7 mouse cellular contexts compared by ENCODE assay signal in genomic region chr9:72871506-72872297, GRCm38 (mm10). TPM values are rescaled to one million over a fixed set of nuclear protein-coding genes. Genes with fewer than 3 reads are reported as not detected.
A peak's percentile ranks its signal among the peaks of the same experiment; 100 is the strongest.
DNase-seq lines count a peak whose midpoint lies in the region; ATAC-seq lines count a peak whose summit lies in the region.

No protein-coding gene starts in this region.

- no peak for ATAC-seq in heart, embryonic 14.5 days (ENCODE audit: insufficient number of reproducible peaks, insufficient read depth, low FRiP score, low read depth)
- ATAC-seq in liver, embryonic 16.5 days (ENCODE audit: low read depth): no peak
- no peak for ATAC-seq in megakaryocyte, adult 5-6 weeks (ENCODE audit: poor library complexity, severe bottlenecking)

- H3K36me3 ChIP-seq in heart, embryonic 14.5 days (ENCODE audit: control insufficient read depth, insufficient read depth, low read length): no peaks in the 10 kb centered on the region
- no peaks in the 10 kb centered on the region for H3K36me3 ChIP-seq in liver, embryonic 16.5 days (ENCODE audit: control insufficient read depth, insufficient read depth)

- H3K27ac ChIP-seq in heart, embryonic 14.5 days (replicated peaks in 1 of 2; ENCODE audit: control insufficient read depth in 1 of 2, insufficient read depth in 1 of 2, low read depth in 2 of 2, low read length in 2 of 2): peak overlapping the region; percentile 36 to 66
- no peak overlapping the region for H3K27ac ChIP-seq in liver, embryonic 16.5 days (ENCODE audit: low read length)

- H3K4me2 ChIP-seq in heart, embryonic 14.5 days (ENCODE audit: low read length): peak overlapping the region; percentile 46
- H3K4me2 ChIP-seq in liver, embryonic 16.5 days (ENCODE audit: low read depth, low read length): peak overlapping the region; percentile 28; the same call in 1 of the 2 replicates

- H3K4me3 ChIP-seq in heart, embryonic 14.5 days (ENCODE audit: control insufficient read depth in 1 of 2, insufficient read depth in 1 of 2, low read depth in 1 of 2, low read length in 2 of 2): peak overlapping the region in 1 of 2 experiments; percentile 14; a peak in 1 of 4 replicates
- peak overlapping the region; percentile 10; the same call in 1 of the 2 replicates for H3K4me3 ChIP-seq in liver, embryonic 16.5 days (ENCODE audit: low read depth, low read length)

- peak overlapping the region; percentile 28; the same call in 1 of the 2 replicates for H3K9ac ChIP-seq in heart, embryonic 14.5 days (ENCODE audit: low read length)
- H3K9ac ChIP-seq in liver, embryonic 16.5 days (ENCODE audit: low read depth, low read length): no peak overlapping the region

- peaks cover 8 to 27% of the 10 kb centered on the region in 2 experiments for H3K4me1 ChIP-seq in heart, embryonic 14.5 days (ENCODE audit: control insufficient read depth in 2 of 2, insufficient read depth in 2 of 2, low read length in 2 of 2)
- peaks cover 3% of the 10 kb centered on the region; the same call in 1 of the 2 replicates for H3K4me1 ChIP-seq in liver, embryonic 16.5 days (ENCODE audit: control insufficient read depth, low read depth, low read length)

- DNase-seq in ES-CJ7 (ENCODE audit: low read depth, low spot score): peak; percentile 74
- peak; percentile 10 for DNase-seq in brain, adult 2 months (ENCODE audit: low read depth, low spot score)
- no peak for DNase-seq in cerebellum, postnatal 36 days
- no peak for DNase-seq in cerebellum, postnatal 10 days

- WGBS in heart, embryonic 14.5 days: 16% methylated on average over 13 of the region's 13 CpGs
- WGBS in liver, embryonic 16.5 days (ENCODE audit: insufficient replicate concordance): 24% methylated on average over 13 of the region's 13 CpGs

- H3K9me3 ChIP-seq in heart, embryonic 14.5 days (ENCODE audit: control insufficient read depth, low read length): no peaks in the 10 kb centered on the region
- no peaks in the 10 kb centered on the region for H3K9me3 ChIP-seq in liver, embryonic 16.5 days (replicated peaks; ENCODE audit: control insufficient read depth, low read length)

- no peaks in the 10 kb centered on the region for H3K27me3 ChIP-seq in heart, embryonic 14.5 days (ENCODE audit: control insufficient read depth, insufficient read depth, low read length)
- H3K27me3 ChIP-seq in liver, embryonic 16.5 days (ENCODE audit: control insufficient read depth, insufficient read depth, low read depth, low read length): no peaks in the 10 kb centered on the region

RNA-seq across cellular contexts. Expression of gene Pygo1, which starts 53.7 kb away (rescaled TPM):
- polyA plus RNA-seq in heart, embryonic 14.5 days (2014; fragmentation: Nextera tagmentation; extraction: Ambion mirVana): 2.9 and 3.2 TPM in 2 replicates
- polyA plus RNA-seq in liver, embryonic 16.5 days (2015; fragmentation: Nextera tagmentation; extraction: Ambion mirVana): 0.08 TPM in 2 replicates
- total RNA-seq in megakaryocyte, adult 5-6 weeks (2015): not detected in 2 replicates
- not detected in 2 replicates for total RNA-seq in megakaryocyte, adult 5-6 weeks (2017)

Comparison
In these comparisons a context has a peak if more than half of its experiments do, and no peak if none do; other contexts are left out.
1. DNase-seq: peak in ES-CJ7 (single experiment) and brain, adult 2 months (single experiment); none in cerebellum, postnatal 36 days (0 of 2) and cerebellum, postnatal 10 days (0 of 2).